8 mouse cellular contexts compared by ENCODE assay signal in genomic region chr17:83526624-83527532, GRCm38 (mm10). TPM values are rescaled to one million over a fixed set of nuclear protein-coding genes. Genes with fewer than 3 reads are reported as not detected.
DNase-seq lines count a peak whose midpoint lies in the region; ATAC-seq and TF ChIP-seq lines count a peak whose summit lies in the region.

No protein-coding gene starts in this region.

- peak; percentile 85 for ATAC-seq in granulocyte monocyte progenitor cell, adult 5-6 weeks (replicated peaks; ENCODE audit: poor library complexity, severe bottlenecking)
- peak; percentile 81 for ATAC-seq in intestine, embryonic 15.5 days
- ATAC-seq in lung, embryonic 14.5 days (ENCODE audit: insufficient read depth): peak; percentile 89
- no peak for ATAC-seq in neural tube, embryonic 15.5 days (ENCODE audit: low FRiP score)

- no peak for TF ChIP-seq CTCF in ES-Bruce4 (IDR thresholded peaks at IDR 0.05; ENCODE audit: low read depth, low read length)
- no peak for TF ChIP-seq CTCF in lung, embryonic 14.5 days (IDR thresholded peaks at IDR 0.05; ENCODE audit: low read depth)

- no peaks in the 10 kb centered on the region for H3K27me3 ChIP-seq in ES-Bruce4 (ENCODE audit: control insufficient read depth, insufficient read depth, low read length, poor library complexity, severe bottlenecking)
- H3K27me3 ChIP-seq in intestine, embryonic 15.5 days (replicated peaks): no peaks in the 10 kb centered on the region
- H3K27me3 ChIP-seq in lung, embryonic 14.5 days (ENCODE audit: insufficient read depth, low read length): no peaks in the 10 kb centered on the region
- H3K27me3 ChIP-seq in neural tube, embryonic 15.5 days (replicated peaks): no peaks in the 10 kb centered on the region

- H3K4me1 ChIP-seq in ES-Bruce4 (ENCODE audit: control insufficient read depth, insufficient read depth, low read length): peaks cover 7% of the 10 kb centered on the region
- H3K4me1 ChIP-seq in intestine, embryonic 15.5 days (replicated peaks): peaks cover 25% of the 10 kb centered on the region
- H3K4me1 ChIP-seq in lung, embryonic 14.5 days (ENCODE audit: insufficient read depth): peaks cover 21% of the 10 kb centered on the region; the same call in 1 of the 2 replicates
- peaks cover 32% of the 10 kb centered on the region for H3K4me1 ChIP-seq in neural tube, embryonic 15.5 days

- peak overlapping the region; percentile 54 for H3K4me3 ChIP-seq in ES-Bruce4 (ENCODE audit: low read depth, low read length)
- H3K4me3 ChIP-seq in intestine, embryonic 15.5 days (replicated peaks): peak overlapping the region; percentile 16; the same call in 1 of the 2 replicates
- peak overlapping the region; percentile 14; the same call in 1 of the 2 replicates for H3K4me3 ChIP-seq in lung, embryonic 14.5 days (ENCODE audit: low read depth, low read length)
- H3K4me3 ChIP-seq in neural tube, embryonic 15.5 days (replicated peaks): no peak overlapping the region

- no peaks in the 10 kb centered on the region for H3K36me3 ChIP-seq in ES-Bruce4 (ENCODE audit: control insufficient read depth, insufficient read depth, low read length, poor library complexity, severe bottlenecking)
- H3K36me3 ChIP-seq in intestine, embryonic 15.5 days: no peaks in the 10 kb centered on the region
- no peaks in the 10 kb centered on the region for H3K36me3 ChIP-seq in lung, embryonic 14.5 days (ENCODE audit: insufficient read depth)
- H3K36me3 ChIP-seq in neural tube, embryonic 15.5 days: no peaks in the 10 kb centered on the region

- TF ChIP-seq EP300 in ES-Bruce4 (IDR thresholded peaks at IDR 0.05; ENCODE audit: insufficient read depth, low read depth, low read length): 0 out of 2 replicates have a peak, but pooled peaks have one; percentile 72

- H3K9me3 ChIP-seq in ES-Bruce4 (replicated peaks; ENCODE audit: control insufficient read depth, insufficient read depth, low read length, poor library complexity, severe bottlenecking): no peaks in the 10 kb centered on the region
- no peaks in the 10 kb centered on the region for H3K9me3 ChIP-seq in intestine, embryonic 15.5 days
- no peaks in the 10 kb centered on the region for H3K9me3 ChIP-seq in lung, embryonic 14.5 days (ENCODE audit: low read depth, low read length)
- H3K9me3 ChIP-seq in neural tube, embryonic 15.5 days (replicated peaks): no peaks in the 10 kb centered on the region

- peak overlapping the region; percentile 95 for H3K27ac ChIP-seq in ES-Bruce4 (ENCODE audit: insufficient read depth, low read length)
- peak overlapping the region; percentile 54 for H3K27ac ChIP-seq in intestine, embryonic 15.5 days
- peak overlapping the region; percentile 80; the same call in 1 of the 2 replicates for H3K27ac ChIP-seq in lung, embryonic 14.5 days (ENCODE audit: low read depth)
- H3K27ac ChIP-seq in neural tube, embryonic 15.5 days (replicated peaks): peak overlapping the region; percentile 41

- 36% methylated on average over 13 of the region's 13 CpGs for WGBS in intestine, embryonic 15.5 days
- 27% methylated on average over 13 of the region's 13 CpGs for WGBS in lung, embryonic 14.5 days
- WGBS in neural tube, embryonic 15.5 days: 23% methylated on average over 13 of the region's 13 CpGs

- H3K9ac ChIP-seq in ES-Bruce4 (ENCODE audit: low read depth, poor library complexity, severe bottlenecking): peak overlapping the region; percentile 55
- H3K9ac ChIP-seq in intestine, embryonic 15.5 days: no peak overlapping the region
- peak overlapping the region; percentile 34 for H3K9ac ChIP-seq in lung, embryonic 14.5 days
- no peak overlapping the region for H3K9ac ChIP-seq in neural tube, embryonic 15.5 days (replicated peaks)

- DNase-seq in adrenal gland, postnatal 36 days: peak; percentile 46 to 72
- peak; percentile 82 for DNase-seq in lung, embryonic 14.5 days
- DNase-seq in left cerebral cortex, adult 11 months (ENCODE audit: low spot score): no peak
- DNase-seq in frontal cortex, postnatal 36 days (ENCODE audit: low spot score in 2 of 2): no peak

- peak overlapping the region; percentile 51 for H3K4me2 ChIP-seq in intestine, embryonic 15.5 days (replicated peaks)
- H3K4me2 ChIP-seq in lung, embryonic 14.5 days: peak overlapping the region; percentile 60
- peak overlapping the region; percentile 19 for H3K4me2 ChIP-seq in neural tube, embryonic 15.5 days

- TF ChIP-seq POLR2A in ES-Bruce4 (IDR thresholded peaks at IDR 0.05; ENCODE audit: insufficient read depth, low read length): peak; percentile 51

RNA-seq across cellular contexts. Expression of gene Cox7a2l, which starts 9.7 kb away (rescaled TPM):
- 224 and 253 TPM in 2 replicates for polyA plus RNA-seq in ES-Bruce4 (2011; ENCODE audit: insufficient read depth, insufficient read length, low read depth, missing spikeins)
- 100 to 1,000 TPM; 164 to 181 TPM for total RNA-seq in adrenal gland, postnatal 36 days (2021)
- 206 and 241 TPM in 2 replicates for total RNA-seq in granulocyte monocyte progenitor cell, adult 5-6 weeks (2014; fragmentation: Nextera tagmentation)
- 194 and 229 TPM in 2 replicates for total RNA-seq in granulocyte monocyte progenitor cell, adult 5-6 weeks (2017)
- 181 and 186 TPM in 2 replicates for polyA plus RNA-seq in intestine, embryonic 15.5 days (2015; fragmentation: Nextera tagmentation; extraction: Ambion mirVana)
- 175 TPM in 2 replicates for polyA plus RNA-seq in lung, embryonic 14.5 days (2014; fragmentation: Nextera tagmentation; extraction: Ambion mirVana)
- 197 and 199 TPM in 2 replicates for polyA plus RNA-seq in neural tube, embryonic 15.5 days (2015; fragmentation: Nextera tagmentation; extraction: Ambion mirVana)

Comparison
In these comparisons a context has a peak if more than half of its experiments do, and no peak if none do; other contexts are left out.
1. H3K27ac ChIP-seq: peak in every context shown above with its lines; median percentile 95 in ES-Bruce4; 80 in lung, embryonic 14.5 days; 54 in intestine, embryonic 15.5 days; 41 in neural tube, embryonic 15.5 days.
2. H3K9ac ChIP-seq: peak in ES-Bruce4 (single experiment) and lung, embryonic 14.5 days (single experiment); none in intestine, embryonic 15.5 days (single experiment) and neural tube, embryonic 15.5 days (single experiment).
3. DNase-seq: peak in adrenal gland, postnatal 36 days (2 of 2) and lung, embryonic 14.5 days (single experiment); none in left cerebral cortex, adult 11 months (single experiment) and frontal cortex, postnatal 36 days (0 of 2).
4. Peak in every context shown above with its lines, with median percentiles within 50 percentile points of each other: H3K4me2 ChIP-seq.